Comparison of ENCODE assay signal across 11 mouse cellular contexts in genomic region chr8:26255191-26255669, GRCm38 (mm10).
DNase-seq lines count a peak whose midpoint lies in the region; ATAC-seq and TF ChIP-seq lines count a peak whose summit lies in the region.
"Had no signal": no experiment of that assay in that cellular context is flagged by ENCODE, and none has a peak within 500 bp of the region (broad histone marks: within the 10 kb centered on the region; RNA-seq: fewer than 3 reads in every experiment).

No protein-coding gene starts in this region.

- H3K9me3 ChIP-seq in embryonic facial prominence, embryonic 10.5 days: peaks cover 14% of the 10 kb centered on the region
- H3K9me3 ChIP-seq in hindbrain, embryonic 12.5 days (replicated peaks): 0 out of 2 replicates have a peak, but pooled peaks cover 7% of the 10 kb centered on the region
- peaks cover 7% of the 10 kb centered on the region; the same call in 1 of the 2 replicates for H3K9me3 ChIP-seq in midbrain, embryonic 16.5 days (replicated peaks; ENCODE audit: control insufficient read depth, low read length, poor library complexity, severe bottlenecking)
- H3K9me3 ChIP-seq in intestine, embryonic 16.5 days (ENCODE audit: control insufficient read depth, low read length): no peaks in the 10 kb centered on the region
- H3K9me3 ChIP-seq: intestine, embryonic 15.5 days had no signal

- no peaks in the 10 kb centered on the region for H3K27me3 ChIP-seq in embryonic facial prominence, embryonic 10.5 days (replicated peaks; ENCODE audit: low read depth, poor library complexity, severe bottlenecking)
- H3K27me3 ChIP-seq in hindbrain, embryonic 12.5 days: no peaks in the 10 kb centered on the region
- no peaks in the 10 kb centered on the region for H3K27me3 ChIP-seq in midbrain, embryonic 16.5 days (ENCODE audit: control insufficient read depth, insufficient read depth, low read depth, low read length)
- no peaks in the 10 kb centered on the region for H3K27me3 ChIP-seq in intestine, embryonic 16.5 days (replicated peaks; ENCODE audit: control insufficient read depth, insufficient read depth, low read length)
- H3K27me3 ChIP-seq: intestine, embryonic 15.5 days; neural tube, embryonic 15.5 days had no signal

- no peak for TF ChIP-seq CTCF in left cerebral cortex, adult 2 months (IDR thresholded peaks at IDR 0.05)

- no peak overlapping the region for H3K9ac ChIP-seq in hindbrain, embryonic 12.5 days
- H3K9ac ChIP-seq in midbrain, embryonic 16.5 days (ENCODE audit: low read depth, low read length): no peak overlapping the region
- H3K9ac ChIP-seq in intestine, embryonic 16.5 days (ENCODE audit: low read depth, low read length): no peak overlapping the region
- H3K9ac ChIP-seq: intestine, embryonic 15.5 days; neural tube, embryonic 15.5 days had no signal

- H3K27ac ChIP-seq in embryonic facial prominence, embryonic 10.5 days (replicated peaks): 0 out of 2 replicates have a peak overlapping the region, but pooled peaks have one; percentile 1
- peak overlapping the region; percentile 62; the same call in 1 of the 2 replicates for H3K27ac ChIP-seq in hindbrain, embryonic 12.5 days
- no peak overlapping the region for H3K27ac ChIP-seq in midbrain, embryonic 16.5 days (ENCODE audit: low read length)
- no peak overlapping the region for H3K27ac ChIP-seq in intestine, embryonic 16.5 days (ENCODE audit: low read length)
- no peak overlapping the region for H3K27ac ChIP-seq in left cerebral cortex, adult 2 months
- H3K27ac ChIP-seq: intestine, embryonic 15.5 days; neural tube, embryonic 15.5 days had no signal

- intact Hi-C loops in left cerebral cortex, adult 2 months (cut with DNase I): no loop called here

- 5% methylated on average over 6 of the region's 6 CpGs for WGBS in embryonic facial prominence, embryonic 10.5 days
- WGBS in hindbrain, embryonic 12.5 days: 6% methylated on average over 6 of the region's 6 CpGs
- 5% methylated on average over 6 of the region's 6 CpGs for WGBS in midbrain, embryonic 16.5 days
- 28% methylated on average over 6 of the region's 6 CpGs for WGBS in intestine, embryonic 16.5 days

- peak; percentile 19 for DNase-seq in MN1 (ENCODE audit: low spot score)
- DNase-seq in embryonic facial prominence, embryonic 10.5 days (ENCODE audit: low spot score): peak; percentile 49
- DNase-seq in left cerebral cortex, adult 2 months (ENCODE audit: extremely low spot score in 1 of 2, low spot score in 2 of 2): no peak
- DNase-seq in kidney, postnatal 36 days: no peak
- DNase-seq: right cerebral cortex, postnatal 4 days had no signal

- ATAC-seq in hindbrain, embryonic 12.5 days (ENCODE audit: low FRiP score): peak; percentile 91
- peak; percentile 72; the same call in 1 of the 2 replicates for ATAC-seq in midbrain, embryonic 16.5 days
- no peak for ATAC-seq in intestine, embryonic 16.5 days
- ATAC-seq: intestine, embryonic 15.5 days; Patski had no signal

- no peak overlapping the region for H3K4me3 ChIP-seq in embryonic facial prominence, embryonic 10.5 days
- H3K4me3 ChIP-seq in hindbrain, embryonic 12.5 days: no peak overlapping the region
- H3K4me3 ChIP-seq in midbrain, embryonic 16.5 days (ENCODE audit: low read depth, low read length): no peak overlapping the region
- H3K4me3 ChIP-seq in intestine, embryonic 16.5 days (ENCODE audit: low read length): no peak overlapping the region
- H3K4me3 ChIP-seq in left cerebral cortex, adult 2 months: no peak overlapping the region
- H3K4me3 ChIP-seq: intestine, embryonic 15.5 days; neural tube, embryonic 15.5 days had no signal

- H3K36me3 ChIP-seq in embryonic facial prominence, embryonic 10.5 days (replicated peaks): no peaks in the 10 kb centered on the region
- no peaks in the 10 kb centered on the region for H3K36me3 ChIP-seq in hindbrain, embryonic 12.5 days
- H3K36me3 ChIP-seq in midbrain, embryonic 16.5 days (ENCODE audit: control insufficient read depth, insufficient read depth, low read length): no peaks in the 10 kb centered on the region
- no peaks in the 10 kb centered on the region for H3K36me3 ChIP-seq in intestine, embryonic 16.5 days (ENCODE audit: control insufficient read depth, insufficient read depth, low read length)
- H3K36me3 ChIP-seq: intestine, embryonic 15.5 days; neural tube, embryonic 15.5 days had no signal

- peaks cover 12% of the 10 kb centered on the region for H3K4me1 ChIP-seq in embryonic facial prominence, embryonic 10.5 days
- H3K4me1 ChIP-seq in hindbrain, embryonic 12.5 days: peaks cover 9% of the 10 kb centered on the region
- H3K4me1 ChIP-seq in midbrain, embryonic 16.5 days (ENCODE audit: control insufficient read depth, insufficient read depth, low read length): peaks cover 3% of the 10 kb centered on the region; the same call in 1 of the 2 replicates
- H3K4me1 ChIP-seq in intestine, embryonic 16.5 days (ENCODE audit: control insufficient read depth, insufficient read depth, low read length): no peaks in the 10 kb centered on the region
- H3K4me1 ChIP-seq: intestine, embryonic 15.5 days had no signal

- 0 out of 2 replicates have a peak overlapping the region, but pooled peaks have one; percentile 11 for H3K4me2 ChIP-seq in hindbrain, embryonic 12.5 days (replicated peaks)
- H3K4me2 ChIP-seq in midbrain, embryonic 16.5 days (ENCODE audit: low read length): no peak overlapping the region
- H3K4me2 ChIP-seq in intestine, embryonic 16.5 days (ENCODE audit: low read depth, low read length): no peak overlapping the region
- H3K4me2 ChIP-seq: intestine, embryonic 15.5 days; neural tube, embryonic 15.5 days had no signal

Comparison
In these comparisons a context has a peak if more than half of its experiments do, and no peak if none do; other contexts are left out.
1. DNase-seq: peak in MN1 (single experiment) and embryonic facial prominence, embryonic 10.5 days (single experiment); none in left cerebral cortex, adult 2 months (0 of 2) and kidney, postnatal 36 days (0 of 2).
2. H3K27ac ChIP-seq: peak in embryonic facial prominence, embryonic 10.5 days (single experiment) and hindbrain, embryonic 12.5 days (single experiment); none in midbrain, embryonic 16.5 days (single experiment), intestine, embryonic 16.5 days (single experiment) and left cerebral cortex, adult 2 months (single experiment).